Mouse (Mus musculus): ENCODE measurements around the gene Gm49361. TPM values are rescaled to one million over a fixed set of nuclear protein-coding genes. Genes with fewer than 3 reads are reported as not detected.

Gene Gm49361
- total RNA-seq, 1 experiment = not detected

- no peak for TF ChIP-seq HCFC1 (IDR thresholded peaks at IDR 0.05; ENCODE audit: borderline replicate concordance, insufficient read depth, low read length)
- no peak for TF ChIP-seq CHD2 (IDR thresholded peaks at IDR 0.05; ENCODE audit: low read depth, low read length)
- TF ChIP-seq ZC3H11A (IDR thresholded peaks at IDR 0.05; ENCODE audit: borderline replicate concordance, low read depth, low read length) = no peak
- no peak for TF ChIP-seq MAFK (IDR thresholded peaks at IDR 0.05; ENCODE audit: insufficient read depth, low read depth, low read length)
- H3K9me3 ChIP-seq (ENCODE audit: control insufficient read depth, insufficient read depth, low read depth, low read length) = no peaks in the 10 kb centered on the region
- H3K27ac ChIP-seq (ENCODE audit: insufficient read depth, low read depth, low read length, poor library complexity, severe bottlenecking) = no peak overlapping the region
- peaks cover 2% of the 10 kb centered on the region in 2 experiments; a peak in 1 of 4 replicates for H3K4me1 ChIP-seq (ENCODE audit: control insufficient read depth in 2 of 2, insufficient read depth in 2 of 2, low read length in 2 of 2, poor library complexity in 1 of 2)
- no peak for DNase-seq (ENCODE audit: low read depth, low spot score)
- H3K36me3 ChIP-seq (ENCODE audit: control insufficient read depth, insufficient read depth, low read length, poor library complexity, severe bottlenecking) = peaks cover 7% of the 10 kb centered on the region
- H3K4me3 ChIP-seq (ENCODE audit: insufficient read depth in 1 of 2, low read depth in 1 of 2, low read length in 2 of 2, poor library complexity in 1 of 2, severe bottlenecking in 1 of 2) = no peak overlapping the region
- in situ Hi-C loops (cut with MboI; ENCODE audit: low sequenced_read_pairs in 2 of 2, unreplicated experiment in 2 of 2) = no loop called here
- no peak overlapping the region for H3K9ac ChIP-seq (ENCODE audit: insufficient read depth, low read depth, low read length, poor library complexity, severe bottlenecking)
Measured at GRCm38 (mm10) chr14:57607500-57607899, 138.4 kb downstream of the Gm49361 start.

DNA sequence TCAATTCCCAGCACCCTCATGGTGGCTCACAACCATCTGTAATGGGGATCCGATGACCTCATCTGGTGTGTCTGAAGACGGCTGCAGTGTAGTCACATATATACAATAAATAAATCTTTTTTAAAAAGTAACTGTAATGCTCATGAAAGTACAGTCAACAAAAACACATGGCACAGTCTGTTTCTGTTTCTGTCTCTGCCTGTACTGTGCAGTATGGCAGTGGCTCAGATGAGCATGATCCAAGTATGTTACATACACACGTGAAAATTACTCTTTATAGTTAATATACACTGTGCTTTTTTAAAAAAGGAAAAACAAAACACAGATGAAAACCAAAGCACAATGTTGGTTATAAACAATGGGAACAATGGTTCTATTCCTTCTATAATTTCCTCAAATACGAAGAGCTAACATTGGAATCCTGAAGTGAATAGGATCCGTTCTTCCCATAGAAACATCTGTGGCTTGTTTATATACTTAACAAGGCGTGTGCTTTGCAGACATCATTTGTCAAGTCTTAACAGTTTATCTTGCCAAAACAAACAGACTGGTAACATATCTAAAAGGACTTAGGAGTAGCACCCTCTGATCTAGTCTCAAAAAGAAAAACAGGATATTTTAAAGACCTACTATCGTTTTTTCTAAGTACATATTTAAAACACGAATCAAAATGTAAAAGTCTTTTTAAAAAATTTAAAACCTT, 139.1 kb downstream of the Gm49361 start:
- no peak overlapping the region for H3K4me3 ChIP-seq (ENCODE audit: insufficient read depth in 1 of 2, low read depth in 1 of 2, low read length in 2 of 2, poor library complexity in 1 of 2, severe bottlenecking in 1 of 2)
- no peaks in the 10 kb centered on the region for H3K9me3 ChIP-seq (ENCODE audit: control insufficient read depth, insufficient read depth, low read depth, low read length)
- no peak overlapping the region for H3K27ac ChIP-seq (ENCODE audit: insufficient read depth, low read depth, low read length, poor library complexity, severe bottlenecking)
- TF ChIP-seq MAFK (IDR thresholded peaks at IDR 0.05; ENCODE audit: insufficient read depth, low read depth, low read length) (no peak), CHD2 (IDR thresholded peaks at IDR 0.05; ENCODE audit: low read depth, low read length) (no peak), ZNF384 (IDR thresholded peaks at IDR 0.05; ENCODE audit: low read depth, low read length) (no peak), ZC3H11A (IDR thresholded peaks at IDR 0.05; ENCODE audit: borderline replicate concordance, low read depth, low read length) (no peak), HCFC1 (IDR thresholded peaks at IDR 0.05; ENCODE audit: borderline replicate concordance, insufficient read depth, low read length) (no peak)
- H3K36me3 ChIP-seq (ENCODE audit: control insufficient read depth, insufficient read depth, low read length, poor library complexity, severe bottlenecking) = peaks cover 10% of the 10 kb centered on the region
- no peak for DNase-seq (ENCODE audit: low read depth, low spot score)
- in situ Hi-C loops (cut with MboI; ENCODE audit: low sequenced_read_pairs in 2 of 2, unreplicated experiment in 2 of 2) = no loop called here
- H3K9ac ChIP-seq (ENCODE audit: insufficient read depth, low read depth, low read length, poor library complexity, severe bottlenecking) = no peak overlapping the region
- peaks cover 2% of the 10 kb centered on the region in 2 experiments; a peak in 1 of 4 replicates for H3K4me1 ChIP-seq (ENCODE audit: control insufficient read depth in 2 of 2, insufficient read depth in 2 of 2, low read length in 2 of 2, poor library complexity in 1 of 2)

GRCm38 (mm10) chr14:57593279-57593678, 152.6 kb downstream of the Gm49361 start:
- Histone ChIP-seq H3K36me3 (ENCODE audit: control insufficient read depth, insufficient read depth, low read length, poor library complexity, severe bottlenecking) (peaks cover 38% of the 10 kb centered on the region), H3K9me3 (ENCODE audit: control insufficient read depth, insufficient read depth, low read depth, low read length) (no peaks in the 10 kb centered on the region), H3K4me3 (ENCODE audit: insufficient read depth in 1 of 2, low read depth in 1 of 2, low read length in 2 of 2, poor library complexity in 1 of 2, severe bottlenecking in 1 of 2) (no peak overlapping the region), H3K4me1 (ENCODE audit: control insufficient read depth in 2 of 2, insufficient read depth in 2 of 2, low read length in 2 of 2, poor library complexity in 1 of 2) (no peaks in the 10 kb centered on the region), H3K27ac (ENCODE audit: insufficient read depth, low read depth, low read length, poor library complexity, severe bottlenecking) (no peak overlapping the region), H3K9ac (ENCODE audit: insufficient read depth, low read depth, low read length, poor library complexity, severe bottlenecking) (no peak overlapping the region)
- in situ Hi-C loops (cut with MboI; ENCODE audit: low sequenced_read_pairs in 2 of 2, unreplicated experiment in 2 of 2) = no loop called here
- DNase-seq (ENCODE audit: low read depth, low spot score) = no peak
- no peak for TF ChIP-seq ZC3H11A (IDR thresholded peaks at IDR 0.05; ENCODE audit: borderline replicate concordance, low read depth, low read length)
- TF ChIP-seq MAFK (IDR thresholded peaks at IDR 0.05; ENCODE audit: insufficient read depth, low read depth, low read length) = no peak
- TF ChIP-seq CHD2 (IDR thresholded peaks at IDR 0.05; ENCODE audit: low read depth, low read length) = no peak
- no peak for TF ChIP-seq HCFC1 (IDR thresholded peaks at IDR 0.05; ENCODE audit: borderline replicate concordance, insufficient read depth, low read length)
- no peak for TF ChIP-seq ZNF384 (IDR thresholded peaks at IDR 0.05; ENCODE audit: low read depth, low read length)

Other genes with a start within 250 kb of the Gm49361 start
- gene Il17d, start 221.3 kb downstream of the Gm49361 start, total RNA-seq (2012; rRNA removed) = 2.6 and 5.3 TPM in 2 replicates
- gene Eef1akmt1, start 174.5 kb downstream of the Gm49361 start, total RNA-seq (2012; rRNA removed) = 29.2 and 38.6 TPM in 2 replicates
- 42.2 and 79.2 TPM in 2 replicates for gene Xpo4, start 80.7 kb downstream of the Gm49361 start, total RNA-seq (2012; rRNA removed)
- gene Lats2, start 12.3 kb upstream of the Gm49361 start, total RNA-seq (2012; rRNA removed) = 6.1 and 9.1 TPM in 2 replicates
- 117 and 169 TPM in 2 replicates for gene Sap18, start 52.1 kb upstream of the Gm49361 start, total RNA-seq (2012; rRNA removed)
- gene Ska3, start 80.1 kb upstream of the Gm49361 start, total RNA-seq (2012; rRNA removed) = 19.1 and 26.4 TPM in 2 replicates
- 67.8 and 149 TPM in 2 replicates for gene Mrpl57, start 80.1 kb upstream of the Gm49361 start, total RNA-seq (2012; rRNA removed)
- 22.7 and 35.1 TPM in 2 replicates for gene Zdhhc20, start 144.2 kb upstream of the Gm49361 start, total RNA-seq (2012; rRNA removed)

Measured in ES-E14 (cell line).